Mouse (Mus musculus): ENCODE measurements around the gene Lipc.

Gene Lipc

GRCm38 (mm10) chr9:70952126-70952525, at the start of gene Lipc:
TSS of gene Lipc (minus strand) at chr9:70952226.
- no peak for DNase-seq (ENCODE audit: extremely low spot score, low read depth, low spot score)

GRCm38 (mm10) chr9:70999161-70999560, 47.1 kb upstream of the Lipc start:
- no peak for DNase-seq (ENCODE audit: extremely low spot score, low read depth, low spot score)

- no peak for DNase-seq (ENCODE audit: extremely low spot score, low read depth, low spot score)
Measured at GRCm38 (mm10) chr9:70998719-70999118, 46.7 kb upstream of the Lipc start.

GRCm38 (mm10) chr9:70993326-70993725, 41.3 kb upstream of the Lipc start:
- DNase-seq (ENCODE audit: extremely low spot score, low read depth, low spot score): no peak

GRCm38 (mm10) chr9:70991401-70991800, 39.4 kb upstream of the Lipc start:
- DNase-seq (ENCODE audit: extremely low spot score, low read depth, low spot score): no peak

- no peak for DNase-seq (ENCODE audit: extremely low spot score, low read depth, low spot score)
Measured at GRCm38 (mm10) chr9:70987210-70987609, 35.2 kb upstream of the Lipc start.

GRCm38 (mm10) chr9:70982991-70983480, 31.0 kb upstream of the Lipc start:
- DNase-seq (ENCODE audit: extremely low spot score, low read depth, low spot score): no peak

GRCm38 (mm10) chr9:70981721-70982120, 29.7 kb upstream of the Lipc start:
- no peak for DNase-seq (ENCODE audit: extremely low spot score, low read depth, low spot score)

- no peak for DNase-seq (ENCODE audit: extremely low spot score, low read depth, low spot score)
Measured at GRCm38 (mm10) chr9:70979641-70980040, 27.6 kb upstream of the Lipc start.

GRCm38 (mm10) chr9:70979171-70979570, 27.1 kb upstream of the Lipc start:
- DNase-seq (ENCODE audit: extremely low spot score, low read depth, low spot score): no peak

- DNase-seq (ENCODE audit: extremely low spot score, low read depth, low spot score): no peak
Measured at GRCm38 (mm10) chr9:70977392-70977791, 25.4 kb upstream of the Lipc start.

GRCm38 (mm10) chr9:70975921-70976320, 23.9 kb upstream of the Lipc start:
- DNase-seq (ENCODE audit: extremely low spot score, low read depth, low spot score): no peak

GRCm38 (mm10) chr9:70973286-70973685, 21.3 kb upstream of the Lipc start:
- DNase-seq (ENCODE audit: extremely low spot score, low read depth, low spot score): peak; percentile 24

- DNase-seq (ENCODE audit: extremely low spot score, low read depth, low spot score): no peak
Measured at GRCm38 (mm10) chr9:70969244-70969643, 17.2 kb upstream of the Lipc start.

GRCm38 (mm10) chr9:70965999-70966994, 14.3 kb upstream of the Lipc start:
- DNase-seq (ENCODE audit: extremely low spot score, low read depth, low spot score): no peak

- DNase-seq (ENCODE audit: extremely low spot score, low read depth, low spot score): no peak
Measured at GRCm38 (mm10) chr9:70965422-70965821, 13.4 kb upstream of the Lipc start.

- DNase-seq (ENCODE audit: extremely low spot score, low read depth, low spot score): no peak
Measured at GRCm38 (mm10) chr9:70965011-70965410, 13.0 kb upstream of the Lipc start.

GRCm38 (mm10) chr9:70963461-70963891, 11.4 kb upstream of the Lipc start:
- no peak for DNase-seq (ENCODE audit: extremely low spot score, low read depth, low spot score)

- DNase-seq (ENCODE audit: extremely low spot score, low read depth, low spot score): no peak
Measured at GRCm38 (mm10) chr9:70962781-70963455, 10.9 kb upstream of the Lipc start.

GRCm38 (mm10) chr9:70960301-70960700, 8.3 kb upstream of the Lipc start:
- DNase-seq (ENCODE audit: extremely low spot score, low read depth, low spot score): no peak

- no peak for DNase-seq (ENCODE audit: extremely low spot score, low read depth, low spot score)
Measured at GRCm38 (mm10) chr9:70959866-70960265, 7.8 kb upstream of the Lipc start.

- DNase-seq (ENCODE audit: extremely low spot score, low read depth, low spot score): no peak
Measured at GRCm38 (mm10) chr9:70959447-70959846, 7.4 kb upstream of the Lipc start.

All from hindlimb bud, embryonic 11.5 days (tissue).